27 mouse cellular contexts compared by ENCODE assay signal in the genomic region with DNA sequence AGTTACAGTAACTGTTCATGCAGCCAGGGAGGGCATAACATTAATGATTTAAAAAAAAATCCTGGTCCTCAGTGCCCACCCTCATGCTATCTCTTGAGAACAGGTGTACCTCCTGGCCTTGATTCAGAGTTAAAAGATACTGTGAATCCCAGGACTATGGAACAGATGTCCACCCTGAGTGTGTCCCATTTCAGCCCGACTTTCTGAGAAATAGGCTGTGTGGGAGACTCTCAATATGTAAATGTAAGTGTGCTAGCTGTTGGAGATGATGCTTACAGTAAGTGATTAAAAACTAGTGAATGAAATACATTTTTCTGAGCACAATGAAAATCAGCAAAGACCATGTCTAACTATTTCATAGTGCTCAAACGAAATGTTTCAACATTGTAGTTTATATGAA.
"Had no signal": no experiment of that assay in that cellular context is flagged by ENCODE, and none has a peak within 500 bp of the region (broad histone marks: within the 10 kb centered on the region; RNA-seq: fewer than 3 reads in every experiment).

No protein-coding gene starts in this region.

- DNase-seq: cerebellum, adult 8-10 months; cerebellum, adult 9-10 months; cerebellum, postnatal 10 days; cerebellum, postnatal 14 days; cerebellum, postnatal 36 days; embryo, embryonic 11 days; forebrain, postnatal 0 days; gastrocnemius, adult 2 months; gastrocnemius, postnatal 10 days; gastrocnemius, postnatal 14 days; gastrocnemius, postnatal 25 days; gastrocnemius, postnatal 36 days; heart, adult 11 months; heart, adult 18-20 months; heart, adult 2 months had no signal

- H3K36me3 ChIP-seq: embryonic facial prominence, embryonic 10.5 days; embryonic facial prominence, embryonic 12.5 days; embryonic facial prominence, embryonic 13.5 days; embryonic facial prominence, embryonic 15.5 days; forebrain, embryonic 10.5 days; forebrain, embryonic 12.5 days; forebrain, embryonic 15.5 days; heart, embryonic 10.5 days had no signal

- H3K27ac ChIP-seq: embryonic facial prominence, embryonic 10.5 days; embryonic facial prominence, embryonic 12.5 days; embryonic facial prominence, embryonic 13.5 days; embryonic facial prominence, embryonic 15.5 days; forebrain, embryonic 10.5 days; forebrain, embryonic 12.5 days; forebrain, embryonic 13.5 days; forebrain, embryonic 15.5 days; gastrocnemius, adult 2 months; heart, adult 2 months; heart, embryonic 10.5 days had no signal

- H3K4me1 ChIP-seq: embryonic facial prominence, embryonic 10.5 days; embryonic facial prominence, embryonic 12.5 days; embryonic facial prominence, embryonic 13.5 days; embryonic facial prominence, embryonic 15.5 days; forebrain, embryonic 10.5 days; forebrain, embryonic 12.5 days; forebrain, embryonic 13.5 days; forebrain, embryonic 15.5 days; heart, embryonic 10.5 days had no signal

- H3K4me3 ChIP-seq: embryonic facial prominence, embryonic 10.5 days; embryonic facial prominence, embryonic 12.5 days; embryonic facial prominence, embryonic 13.5 days; embryonic facial prominence, embryonic 15.5 days; erythroblast, embryonic 14.5 days; forebrain, embryonic 10.5 days; forebrain, embryonic 12.5 days; forebrain, embryonic 13.5 days; forebrain, embryonic 15.5 days; gastrocnemius, adult 2 months; heart, adult 2 months; heart, embryonic 10.5 days had no signal

- H3K9ac ChIP-seq: embryonic facial prominence, embryonic 12.5 days; embryonic facial prominence, embryonic 13.5 days; embryonic facial prominence, embryonic 15.5 days; forebrain, embryonic 12.5 days; forebrain, embryonic 13.5 days; forebrain, embryonic 15.5 days; forebrain, postnatal 0 days had no signal

- H3K9me3 ChIP-seq: embryonic facial prominence, embryonic 10.5 days; embryonic facial prominence, embryonic 12.5 days; embryonic facial prominence, embryonic 13.5 days; embryonic facial prominence, embryonic 15.5 days; forebrain, embryonic 10.5 days; forebrain, embryonic 12.5 days; forebrain, embryonic 13.5 days; forebrain, embryonic 15.5 days; heart, embryonic 10.5 days had no signal

- H3K4me2 ChIP-seq: embryonic facial prominence, embryonic 12.5 days; embryonic facial prominence, embryonic 13.5 days; embryonic facial prominence, embryonic 15.5 days; forebrain, embryonic 12.5 days; forebrain, embryonic 13.5 days; forebrain, embryonic 15.5 days had no signal

- ATAC-seq: forebrain, embryonic 13.5 days; forebrain, embryonic 14.5 days; forebrain, embryonic 15.5 days; forebrain, embryonic 16.5 days; forebrain, postnatal 0 days had no signal

- H3K27me3 ChIP-seq: embryonic facial prominence, embryonic 12.5 days; embryonic facial prominence, embryonic 13.5 days; embryonic facial prominence, embryonic 15.5 days; forebrain, embryonic 12.5 days; forebrain, embryonic 13.5 days; forebrain, embryonic 15.5 days had no signal
